Mouse (Mus musculus) macrophage (primary cell): ENCODE results near the gene Gabrq. TPM values are rescaled to one million over a fixed set of nuclear protein-coding genes. Genes with fewer than 3 reads are reported as not detected.

ENCODE experiments used
- H3K27ac ChIP-seq: fragments of 350-480 bp; formaldehyde crosslinking; 2 replicates; pipeline ENCODE4 v1.9.0; 2021
- H3K36me3 ChIP-seq: fragments of 350-480 bp; formaldehyde crosslinking; 2 replicates; pipeline ENCODE4 v1.9.0; 2021; ENCODE audit errors: inconsistent target
- H3K4me3 ChIP-seq: fragments of 350-480 bp; formaldehyde crosslinking; 2 replicates; pipeline ENCODE4 v1.9.0; 2021; ENCODE audit errors: inconsistent target
- H3K79me2 ChIP-seq: fragments of 350-480 bp; formaldehyde crosslinking; 2 replicates; pipeline ENCODE4 v1.9.0; 2021; ENCODE audit errors: inconsistent target
- WGBS: methylation state at CpG from one replicate; pipeline ENCODE4 v1.1.7; 2026; ENCODE audit warnings: inconsistent platforms; ENCODE audit not compliant: missing documents; 5-methylcytosine and 5-hydroxymethylcytosine counted together
- polyA plus RNA-seq: library from polyadenylated mRNA; stranded (reverse); fragments of 250-400 nt; gene quantifications from 3 replicates; pipeline ENCODE4 v1.2.4, GENCODE M21; 2018; ENCODE audit warnings: inconsistent platforms
- total RNA-seq, 78 experiments: library from RNA; depleted of rRNA; stranded (reverse); fragments of 250-400 nt; gene quantifications; 1 replicate in 9 of 78; 2 replicates in 24 of 78; 3 replicates in 43 of 78; 4 replicates in 2 of 78; pipeline ENCODE4 v1.2.4; 2018; ENCODE audit warnings: inconsistent platforms in 56 of 78

The Gabrq gene
- not detected for total RNA-seq (2018; cell fraction: chromatin; rRNA removed)
- not detected for total RNA-seq (2018; cell fraction: cytosol; rRNA removed)
- not detected for total RNA-seq (2018; cell fraction: nucleus; rRNA removed)
- not detected in 3 replicates for polyA plus RNA-seq

DNA sequence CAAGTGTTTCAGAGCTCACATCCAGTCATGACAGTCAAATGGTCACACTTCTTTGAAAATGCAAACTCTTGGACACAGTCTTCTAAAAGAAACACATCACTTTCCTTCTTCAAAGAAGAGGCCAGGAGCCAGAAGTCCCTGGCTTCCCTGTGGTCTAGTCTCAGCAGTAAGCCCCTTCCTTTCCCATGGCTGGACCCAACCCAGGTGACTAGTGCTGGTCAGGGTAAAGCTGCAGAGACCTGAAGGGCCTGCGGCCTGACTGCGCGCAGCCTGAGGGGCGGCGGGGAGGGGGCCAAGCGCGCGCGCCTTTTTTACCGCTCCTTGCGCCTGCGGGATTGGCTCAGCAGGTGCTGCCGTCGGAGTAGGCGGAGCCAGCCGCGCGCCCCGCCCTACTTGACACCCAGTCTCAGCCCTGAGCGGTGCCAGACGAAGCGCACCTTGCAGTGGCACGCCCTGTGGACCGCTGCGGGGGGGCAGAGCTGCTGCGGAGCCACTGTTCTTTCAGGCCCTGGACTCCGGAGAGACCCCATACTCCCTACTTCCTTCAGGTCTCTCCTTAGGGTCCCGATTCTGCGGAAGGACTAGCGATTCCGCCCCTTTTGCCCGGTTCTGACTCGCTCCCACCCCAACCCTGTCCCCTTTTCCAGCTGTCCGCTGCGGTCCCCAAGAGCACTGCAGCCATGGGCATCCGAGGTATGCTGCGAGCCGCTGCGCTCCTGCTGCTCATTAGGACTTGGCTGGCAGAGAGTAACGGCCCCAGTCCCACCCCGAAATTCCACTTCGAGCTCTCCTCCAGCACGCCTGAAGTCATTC is at the start of gene Gabrq:
Gabrq (plus strand) TSS at position 403 of the 813 bp plus-strand sequence.
- H3K36me3 ChIP-seq, result no peaks in the 10 kb centered on the region
- no peak within 1 kb of the TSS for H3K27ac ChIP-seq
- 29% methylated on average over 27 of the region's 43 CpGs for WGBS
- no peaks in the 10 kb centered on the region for H3K79me2 ChIP-seq
- no peak within 1 kb of the TSS for H3K4me3 ChIP-seq

DNA sequence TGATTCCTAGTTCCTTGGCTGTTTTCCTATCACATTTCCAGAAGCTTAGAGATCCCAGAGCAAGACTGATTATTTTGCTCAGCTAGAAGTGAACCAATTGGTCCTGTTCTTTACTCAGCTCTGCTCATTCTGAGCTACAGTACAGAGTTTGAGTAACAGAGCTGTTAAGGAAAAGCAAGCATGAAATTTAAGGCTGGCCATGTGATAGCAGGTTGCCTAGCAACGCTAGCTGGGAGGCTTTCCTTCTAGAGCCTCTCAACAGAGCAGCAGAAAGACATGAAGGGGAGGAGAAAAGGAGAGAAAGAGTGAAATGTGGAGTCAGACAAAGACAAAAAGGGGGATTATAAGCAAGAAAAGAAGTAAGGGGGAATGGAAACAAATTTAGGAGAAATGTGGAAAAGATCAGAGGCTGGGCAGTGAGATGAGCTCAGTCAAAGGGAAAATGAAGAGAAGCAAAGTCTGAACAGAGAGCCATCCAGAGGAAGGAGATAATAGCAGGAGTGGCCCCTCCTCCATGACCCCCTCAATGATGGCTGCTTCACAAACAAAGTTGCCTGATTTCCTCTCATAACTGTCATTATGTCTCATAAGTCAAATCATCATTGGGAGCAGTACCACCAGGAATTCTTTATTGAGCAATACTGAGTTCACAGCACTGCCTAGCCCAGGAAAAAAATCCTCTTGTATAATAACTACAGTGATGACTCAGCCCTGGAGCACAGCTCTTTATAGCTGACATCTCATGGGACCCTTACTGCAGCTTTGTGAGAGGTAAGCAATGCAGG is 36.0 kb upstream of the Gabrq start:
- no peaks in the 10 kb centered on the region for H3K36me3 ChIP-seq
- H3K4me3 ChIP-seq, result no peak overlapping the region
- WGBS, result 50% methylated on average over 1 of the region's 1 CpGs
- H3K79me2 ChIP-seq, result no peaks in the 10 kb centered on the region
- H3K27ac ChIP-seq, result no peak overlapping the region

DNA sequence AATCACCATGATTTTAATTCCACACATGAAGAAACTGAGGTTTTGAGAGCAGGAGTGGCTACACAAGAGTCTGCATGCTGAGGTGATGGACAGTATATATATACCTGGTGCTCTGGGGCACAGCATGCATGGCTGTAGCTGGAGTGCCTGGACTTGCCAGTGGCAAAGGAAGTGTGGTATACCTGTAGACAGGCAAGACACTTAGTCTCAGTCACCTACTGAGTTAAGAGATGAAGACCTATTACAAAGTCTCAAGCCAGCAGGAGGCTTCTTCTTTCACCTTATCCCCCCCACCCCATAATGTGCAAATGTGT is 35.5 kb upstream of the Gabrq start:
- Histone ChIP-seq H3K79me2 (no peaks in the 10 kb centered on the region), H3K4me3 (no peak overlapping the region), H3K27ac (no peak overlapping the region), H3K36me3 (no peaks in the 10 kb centered on the region)

DNA sequence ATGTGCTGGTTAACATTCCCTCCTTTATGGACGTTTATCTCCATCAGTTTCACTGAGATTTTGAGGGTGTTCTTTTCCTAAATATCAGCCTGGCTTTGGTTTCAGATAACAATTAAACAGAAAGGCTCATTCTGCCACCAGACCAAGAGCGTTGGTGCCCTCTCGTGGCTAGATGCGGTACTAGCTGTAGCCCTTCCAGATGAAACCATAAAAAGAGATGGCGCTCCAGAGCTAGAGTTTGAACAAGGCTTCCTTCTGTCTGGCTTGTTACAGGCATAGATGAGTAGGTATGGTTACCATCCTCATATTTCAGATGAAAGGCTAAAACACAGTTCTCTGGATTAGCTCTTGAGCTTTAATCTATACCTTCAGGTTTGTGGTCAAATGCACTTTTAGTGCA is 5.4 kb upstream of the Gabrq start:
- WGBS, result 16% methylated on average over 5 of the region's 5 CpGs
- H3K4me3 ChIP-seq, result no peak overlapping the region
- no peak overlapping the region for H3K27ac ChIP-seq

DNA sequence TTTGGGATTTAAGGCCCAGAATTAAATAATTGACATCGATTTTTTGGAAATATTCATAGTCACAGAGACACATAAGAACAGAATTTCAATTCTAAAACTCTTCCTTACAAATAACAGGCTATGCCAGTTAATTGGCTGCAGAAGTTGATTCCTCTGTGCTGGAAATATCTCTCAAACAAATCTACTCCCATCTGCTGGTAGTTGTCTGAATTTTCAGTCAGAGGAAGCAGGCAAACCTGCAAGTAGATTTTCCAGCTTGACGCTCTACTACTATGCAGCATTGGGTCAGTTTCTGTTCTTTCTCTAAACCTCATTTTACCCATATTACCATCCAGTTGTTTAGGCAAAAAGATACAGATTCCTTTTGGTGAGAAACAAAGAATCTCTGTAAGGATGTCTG is 1.7 kb upstream of the Gabrq start:
- WGBS, result 63% methylated on average over 2 of the region's 2 CpGs
- H3K36me3 ChIP-seq, result no peaks in the 10 kb centered on the region
- no peak overlapping the region for H3K27ac ChIP-seq
- no peaks in the 10 kb centered on the region for H3K79me2 ChIP-seq
- no peak overlapping the region for H3K4me3 ChIP-seq

More for the DNA sequence above, 5.4 kb upstream of the Gabrq start:
- Histone ChIP-seq H3K36me3 (no peaks in the 10 kb centered on the region), H3K79me2 (no peaks in the 10 kb centered on the region)

DNA sequence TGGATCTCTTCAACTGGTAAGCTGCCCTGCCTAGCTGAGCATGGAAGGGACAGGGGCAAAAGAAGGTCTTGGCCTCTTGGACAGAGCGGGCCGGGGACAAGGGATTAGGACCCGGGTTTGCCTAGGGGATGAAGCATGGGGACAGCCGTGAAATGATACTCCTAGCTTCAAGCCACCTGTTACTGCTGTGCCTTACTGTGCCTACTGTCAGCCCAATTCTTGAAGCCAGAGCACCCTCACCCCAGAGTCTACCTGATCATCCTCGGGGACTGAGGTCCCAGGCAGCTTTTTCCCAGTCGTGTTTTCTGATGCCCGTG is 569 bp downstream of the Gabrq start:
- 57% methylated on average over 7 of the region's 7 CpGs for WGBS
- H3K4me3 ChIP-seq, result no peak overlapping the region
- no peaks in the 10 kb centered on the region for H3K36me3 ChIP-seq
- no peaks in the 10 kb centered on the region for H3K79me2 ChIP-seq
- no peak overlapping the region for H3K27ac ChIP-seq

Other genes starting within 250 kb of the Gabrq start
- not detected in 3 replicates for gene Gabra3, start 168.3 kb upstream of the Gabrq start, polyA plus RNA-seq
- gene Cetn2, start 93.2 kb downstream of the Gabrq start, polyA plus RNA-seq, result 44.0 to 88.1 TPM (median 45.2 TPM) in 3 replicates
- gene Nsdhl, start 93.4 kb downstream of the Gabrq start, polyA plus RNA-seq, result 17.8 to 25.0 TPM (median 21.0 TPM) in 3 replicates
- gene Zfp185, start 162.2 kb downstream of the Gabrq start, polyA plus RNA-seq, result not detected in 3 replicates
- gene Pnma5, start 211.9 kb downstream of the Gabrq start, polyA plus RNA-seq, result not detected in 3 replicates
- not detected in 3 replicates for gene Pnma3, start 239.6 kb downstream of the Gabrq start, polyA plus RNA-seq